Mouse (Mus musculus) brain, adult 2 months (tissue): ENCODE data around the gene Per1.

Source experiments
- DNase-seq: peaks from one replicate; pipeline ENCODE4 v3.0.0; 2011; ENCODE audit warnings: low read depth, low spot score

Gene Per1

GRCm38 (mm10) chr11:69064259-69065133 is 30.5 kb upstream of the Per1 start:
- DNase-seq = no peak

GRCm38 (mm10) chr11:69065394-69065925 is 29.6 kb upstream of the Per1 start:
- DNase-seq = no peak

- DNase-seq = peak; percentile 90
Measured at GRCm38 (mm10) chr11:69066163-69066861, 28.7 kb upstream of the Per1 start.

GRCm38 (mm10) chr11:69066956-69067355 is 28.1 kb upstream of the Per1 start:
- peak; percentile 95 for DNase-seq

GRCm38 (mm10) chr11:69067601-69068000 is 27.4 kb upstream of the Per1 start:
- peak; percentile 25 for DNase-seq

- no peak for DNase-seq
Measured at GRCm38 (mm10) chr11:69070093-69070492, 24.9 kb upstream of the Per1 start.

- DNase-seq = peak; percentile 99
Measured at GRCm38 (mm10) chr11:69070590-69071222, 24.3 kb upstream of the Per1 start, which contains the start of gene Tmem107. TSS of gene Tmem107 (plus strand) at chr11:69070806.

GRCm38 (mm10) chr11:69071262-69071661 is 23.8 kb upstream of the Per1 start:
- DNase-seq = peak; percentile 39

- DNase-seq = no peak
Measured at GRCm38 (mm10) chr11:69072234-69072633, 22.8 kb upstream of the Per1 start.

GRCm38 (mm10) chr11:69072666-69073064 is 22.4 kb upstream of the Per1 start:
- DNase-seq = no peak

- DNase-seq = peak; percentile 98
Measured at GRCm38 (mm10) chr11:69073065-69073888, 21.7 kb upstream of the Per1 start.

- DNase-seq = peak; percentile 75
Measured at GRCm38 (mm10) chr11:69073951-69074775, 20.9 kb upstream of the Per1 start.

- DNase-seq = no peak
Measured at GRCm38 (mm10) chr11:69074776-69075069, 20.3 kb upstream of the Per1 start.

- DNase-seq = no peak
Measured at GRCm38 (mm10) chr11:69075764-69076479, 19.1 kb upstream of the Per1 start.

GRCm38 (mm10) chr11:69076572-69076971 is 18.4 kb upstream of the Per1 start:
- peak; percentile 43 for DNase-seq

- no peak for DNase-seq
Measured at GRCm38 (mm10) chr11:69077316-69077715, 17.7 kb upstream of the Per1 start.

- no peak for DNase-seq
Measured at GRCm38 (mm10) chr11:69078041-69078440, 17.0 kb upstream of the Per1 start.

- DNase-seq = no peak
Measured at GRCm38 (mm10) chr11:69078805-69079438, 16.1 kb upstream of the Per1 start.
